Mouse (Mus musculus): ENCODE results near the gene Smpd3.

The Smpd3 gene

DNA sequence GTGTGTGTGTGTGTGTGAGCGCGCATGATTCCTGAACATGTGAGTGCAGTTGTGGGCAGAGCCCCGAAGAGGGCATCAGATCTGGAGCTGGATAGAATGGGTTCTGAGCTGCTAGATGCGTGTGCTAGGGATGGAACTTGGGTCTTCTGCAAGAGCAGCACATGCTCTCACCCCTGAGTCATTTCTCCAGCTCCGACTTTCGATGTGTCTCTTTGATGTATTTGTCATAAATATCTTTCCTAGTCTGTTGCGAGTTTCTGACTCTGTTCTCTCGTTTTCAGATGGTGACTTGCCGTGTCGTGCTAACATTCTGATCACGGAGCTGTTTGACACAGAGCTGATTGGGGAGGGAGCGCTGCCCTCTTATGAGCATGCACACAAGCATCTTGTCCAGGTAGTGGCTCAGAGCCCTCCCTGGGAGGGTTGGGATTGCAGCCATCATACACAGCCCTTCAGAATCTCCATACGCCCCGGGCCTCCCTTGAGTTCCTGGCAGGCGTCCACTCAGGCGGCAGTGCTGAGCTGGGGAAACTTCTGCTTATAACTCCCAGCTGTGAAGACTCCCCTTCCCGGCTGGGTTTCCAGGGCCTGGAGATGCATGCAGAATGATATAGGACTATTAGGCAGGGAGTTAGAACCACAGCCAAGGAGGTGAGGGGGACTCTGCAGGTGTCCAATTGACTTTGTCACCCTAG is 103.1 kb downstream of the Smpd3 start:
- intact Hi-C loops (cut with DNase I), result no loop called here

DNA sequence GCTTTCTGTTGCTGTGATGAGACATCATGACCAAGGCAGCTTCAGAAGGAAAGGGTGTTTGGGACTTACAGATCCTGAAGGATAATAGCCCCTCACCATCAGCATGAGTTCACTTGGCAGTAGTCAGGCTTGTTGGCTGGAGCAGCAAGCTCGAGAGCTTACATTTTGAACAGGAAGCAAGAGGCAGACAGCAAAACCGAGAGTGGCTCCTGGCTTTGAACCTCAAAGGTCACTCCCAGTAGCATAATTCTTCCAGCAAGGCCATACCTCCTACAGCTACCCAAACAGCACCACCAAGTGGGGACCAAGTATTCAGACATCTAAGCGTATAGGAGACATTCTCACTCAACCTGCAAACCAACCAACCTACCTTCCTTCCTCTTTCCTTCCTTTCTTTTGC is 105.0 kb downstream of the Smpd3 start:
- intact Hi-C loops (cut with DNase I), result no loop called here

DNA sequence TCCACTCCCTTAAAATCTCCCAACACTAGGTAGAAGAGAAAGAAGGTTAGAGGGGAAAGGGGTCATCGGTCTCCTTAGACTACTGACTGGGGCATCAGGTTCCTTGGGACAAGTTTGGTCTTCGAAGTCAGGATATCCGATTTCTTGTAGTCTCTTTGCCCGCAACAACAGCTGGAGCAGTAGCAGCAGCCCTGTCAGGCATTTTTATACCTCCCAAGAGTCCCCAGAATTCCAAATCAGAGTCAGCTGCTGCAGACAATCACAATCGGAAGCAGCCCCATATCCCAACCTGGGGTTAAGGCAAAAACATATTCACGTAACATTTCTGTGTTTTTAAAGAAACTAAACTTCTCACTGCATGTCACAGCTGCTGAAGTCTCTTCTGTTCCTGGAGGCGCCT is 106.3 kb downstream of the Smpd3 start:
- intact Hi-C loops (cut with DNase I), result no loop called here

DNA sequence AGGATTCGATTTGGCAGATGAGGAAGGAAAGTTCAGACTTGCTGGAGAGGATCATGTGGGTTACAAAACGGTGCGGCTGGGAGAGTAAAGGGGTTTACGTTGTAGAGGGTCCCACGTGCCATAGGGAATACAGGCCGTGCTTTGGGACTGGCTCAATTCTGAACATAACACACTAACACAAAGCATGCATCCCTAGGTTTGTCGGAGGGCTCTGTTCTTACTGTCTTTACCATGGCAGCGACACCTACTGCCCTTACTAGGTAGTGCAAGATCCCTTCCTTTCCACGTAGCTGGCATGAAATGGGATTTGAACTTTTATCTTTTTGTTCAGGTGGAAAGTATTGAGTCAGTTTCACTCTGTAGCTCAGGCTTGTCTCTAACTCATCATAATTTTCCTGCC is 111.2 kb downstream of the Smpd3 start:
- intact Hi-C loops (cut with DNase I), result no loop called here

DNA sequence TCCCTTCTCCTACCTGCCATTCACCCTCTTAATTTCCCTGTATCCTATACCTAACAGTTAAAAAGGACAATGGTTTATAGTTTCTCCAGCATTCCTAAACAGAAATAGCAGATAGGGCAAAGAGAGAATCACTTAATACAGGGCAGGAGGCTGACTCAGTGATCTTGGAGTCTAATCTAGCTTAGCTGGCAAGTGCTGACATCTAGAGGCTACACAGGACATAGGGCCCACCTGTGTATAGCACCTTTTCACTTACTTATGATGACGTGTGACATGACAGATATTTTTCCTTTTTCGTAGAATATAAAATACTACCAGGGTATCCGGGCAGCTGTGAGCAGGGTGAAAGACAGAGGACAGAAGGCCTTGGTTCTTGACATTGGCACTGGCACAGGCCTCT is 118.2 kb downstream of the Smpd3 start:
- intact Hi-C loops (cut with DNase I), result no loop called here

DNA sequence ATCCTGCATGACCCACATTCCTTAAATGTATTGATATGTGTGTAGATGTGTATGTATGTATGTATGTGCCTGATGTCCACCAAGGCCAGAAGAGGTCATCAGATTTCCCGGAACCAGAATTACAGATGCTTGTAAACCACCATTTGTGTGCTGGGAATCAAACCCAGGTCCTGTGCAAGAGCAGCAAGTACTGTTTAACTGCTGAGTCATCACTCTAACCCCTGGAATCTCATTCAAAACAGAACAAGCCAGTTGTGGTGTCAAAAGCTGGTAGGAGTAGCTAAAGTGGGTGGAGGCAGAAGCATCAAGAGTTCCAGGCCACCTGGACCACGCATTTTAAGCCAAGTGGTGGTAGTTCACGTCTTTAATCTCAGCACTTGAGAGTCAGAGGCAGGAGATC is 123.8 kb downstream of the Smpd3 start:
- intact Hi-C loops (cut with DNase I), result no loop called here

DNA sequence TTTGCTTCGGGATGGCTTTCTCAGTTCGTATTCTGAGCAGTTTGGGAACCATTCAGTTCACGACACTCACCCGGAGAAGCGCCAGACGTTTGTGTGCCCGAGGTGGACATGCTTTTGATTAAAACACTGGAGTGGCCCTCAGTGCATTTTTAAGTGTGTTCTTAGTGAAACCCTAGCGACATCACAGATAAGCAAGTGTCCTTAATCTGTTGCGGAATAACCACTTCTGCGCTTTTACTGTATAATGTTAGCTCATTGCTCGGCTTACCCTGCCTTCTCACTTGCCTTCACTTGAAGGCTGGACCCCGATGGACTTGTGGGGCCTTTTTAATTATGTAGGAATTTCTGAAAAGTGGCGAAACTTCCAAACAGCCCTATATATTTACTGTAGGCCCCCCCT is 126.4 kb downstream of the Smpd3 start:
- intact Hi-C loops (cut with DNase I), result no loop called here

DNA sequence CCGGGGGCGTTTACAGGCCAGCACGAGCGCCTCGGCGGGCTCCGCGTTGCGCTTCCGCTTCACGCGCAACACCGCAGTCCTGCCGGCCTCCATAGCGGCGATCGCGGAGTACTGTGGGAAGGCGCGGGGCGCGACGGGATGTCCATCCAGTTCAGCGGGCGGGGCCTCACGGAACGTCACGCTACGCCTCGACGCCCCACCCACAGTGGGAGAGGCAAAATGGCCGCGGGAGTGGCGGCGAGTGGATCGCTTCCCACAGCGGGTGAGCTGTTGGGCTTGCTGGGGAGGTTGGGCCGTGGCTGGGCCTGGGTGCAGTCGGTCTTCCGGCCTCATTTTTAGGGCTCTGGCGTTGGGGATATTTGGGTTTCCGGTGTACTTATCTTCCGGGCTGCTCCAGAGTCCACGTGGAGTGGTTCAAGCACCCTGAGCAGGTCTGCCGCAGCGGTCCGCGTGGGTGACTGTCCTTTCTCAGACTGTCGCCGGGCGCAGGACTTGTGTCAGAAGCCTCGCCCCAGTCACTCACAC is 126.9 kb downstream of the Smpd3 start, which contains the start of the genes Slc7a6os and Prmt7:
Gene Slc7a6os (minus strand): TSS at position 115 of the 525 bp plus-strand sequence.
Gene Prmt7 (plus strand): TSS at position 116 of the 525 bp plus-strand sequence.
- intact Hi-C loops (cut with DNase I), result no loop called here

DNA sequence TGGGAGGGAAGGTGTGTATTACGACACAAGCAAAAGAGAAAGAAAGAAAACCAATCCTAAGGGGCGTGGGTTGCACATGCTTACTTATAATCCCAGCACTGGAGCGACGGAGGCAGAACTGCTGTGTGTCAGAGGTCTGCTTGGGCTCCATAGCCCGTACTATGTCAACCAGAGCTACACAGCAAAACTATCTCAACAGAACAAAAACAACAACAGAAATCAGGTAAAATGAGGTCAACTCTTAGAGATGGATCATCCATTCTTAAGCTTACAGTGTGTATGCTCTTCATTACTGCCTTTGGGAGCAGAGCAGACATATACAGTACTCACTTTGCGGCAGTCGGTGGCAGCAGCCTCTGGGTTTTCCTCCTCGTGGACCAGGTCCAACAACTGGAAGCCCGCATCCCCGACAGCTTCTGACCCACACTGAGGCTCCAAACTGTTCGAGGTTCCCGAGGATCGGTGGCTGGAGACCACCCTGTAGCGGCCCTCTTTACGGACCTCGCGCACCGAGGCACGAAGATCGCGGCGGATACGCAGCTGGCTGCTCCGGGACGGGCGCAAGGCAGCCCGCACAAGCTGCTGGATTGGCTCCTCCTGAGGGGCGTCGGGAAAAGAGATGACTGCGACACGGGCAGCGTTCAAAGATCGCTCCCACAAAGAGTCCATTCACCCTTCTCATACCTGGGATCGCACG is 127.6 kb downstream of the Smpd3 start:
- intact Hi-C loops (cut with DNase I), result no loop called here
